Mouse (Mus musculus): ENCODE results near the gene Thsd7a. TPM values are rescaled to one million over a fixed set of nuclear protein-coding genes. Genes with fewer than 3 reads are reported as not detected.

Thsd7a gene
- 0.24 and 0.30 TPM in 2 replicates for polyA plus RNA-seq (2015; fragmentation: Nextera tagmentation; extraction: Ambion mirVana)

- WGBS (ENCODE audit: insufficient replicate concordance): under 1% methylated on average over 56 of the region's 56 CpGs
- Histone ChIP-seq H3K27ac (ENCODE audit: low read length) (no peak within 1 kb of the TSS), H3K4me1 (ENCODE audit: control insufficient read depth, low read depth, low read length) (no peaks in the 10 kb centered on the region; the same call in 1 of the 2 replicates), H3K36me3 (ENCODE audit: control insufficient read depth, insufficient read depth) (no peaks in the 10 kb centered on the region), H3K4me3 (ENCODE audit: low read depth, low read length) (peak within 1 kb of the TSS; percentile 46), H3K9ac (ENCODE audit: low read depth, low read length) (no peak within 1 kb of the TSS), H3K27me3 (ENCODE audit: control insufficient read depth, insufficient read depth, low read depth, low read length) (peaks cover 19% of the 10 kb centered on the region), H3K9me3 (replicated peaks; ENCODE audit: control insufficient read depth, low read length) (no peaks in the 10 kb centered on the region), H3K4me2 (ENCODE audit: low read depth, low read length) (peak within 1 kb of the TSS; percentile 49)
- ATAC-seq (ENCODE audit: low read depth): peak; percentile 30
Observed at GRCm38 (mm10) chr6:12748787-12749530, at the start of gene Thsd7a. Gene Thsd7a, minus strand, starts transcription at chr6:12749410.

GRCm38 (mm10) chr6:12787129-12787528, 37.9 kb upstream of the Thsd7a start:
- Histone ChIP-seq H3K36me3 (ENCODE audit: control insufficient read depth, insufficient read depth) (no peaks in the 10 kb centered on the region), H3K27ac (ENCODE audit: low read length) (no peak overlapping the region), H3K27me3 (ENCODE audit: control insufficient read depth, insufficient read depth, low read depth, low read length) (no peaks in the 10 kb centered on the region), H3K9ac (ENCODE audit: low read depth, low read length) (no peak overlapping the region), H3K4me1 (ENCODE audit: control insufficient read depth, low read depth, low read length) (no peaks in the 10 kb centered on the region), H3K4me2 (ENCODE audit: low read depth, low read length) (no peak overlapping the region), H3K4me3 (ENCODE audit: low read depth, low read length) (no peak overlapping the region), H3K9me3 (replicated peaks; ENCODE audit: control insufficient read depth, low read length) (no peaks in the 10 kb centered on the region)
- no peak for ATAC-seq (ENCODE audit: low read depth)
- WGBS (ENCODE audit: insufficient replicate concordance): 42% methylated on average over 2 of the region's 2 CpGs

GRCm38 (mm10) chr6:12786378-12786982, 37.3 kb upstream of the Thsd7a start:
- no peak for ATAC-seq (ENCODE audit: low read depth)
- Histone ChIP-seq H3K4me1 (ENCODE audit: control insufficient read depth, low read depth, low read length) (no peaks in the 10 kb centered on the region), H3K27ac (ENCODE audit: low read length) (no peak overlapping the region), H3K9ac (ENCODE audit: low read depth, low read length) (no peak overlapping the region), H3K4me3 (ENCODE audit: low read depth, low read length) (no peak overlapping the region), H3K27me3 (ENCODE audit: control insufficient read depth, insufficient read depth, low read depth, low read length) (no peaks in the 10 kb centered on the region), H3K4me2 (ENCODE audit: low read depth, low read length) (no peak overlapping the region), H3K36me3 (ENCODE audit: control insufficient read depth, insufficient read depth) (no peaks in the 10 kb centered on the region), H3K9me3 (replicated peaks; ENCODE audit: control insufficient read depth, low read length) (no peaks in the 10 kb centered on the region)
- WGBS (ENCODE audit: insufficient replicate concordance): 61% methylated on average over 2 of the region's 2 CpGs

- H3K27me3 ChIP-seq (ENCODE audit: control insufficient read depth, insufficient read depth, low read depth, low read length): no peaks in the 10 kb centered on the region
- H3K4me1 ChIP-seq (ENCODE audit: control insufficient read depth, low read depth, low read length): no peaks in the 10 kb centered on the region
- no peak overlapping the region for H3K4me2 ChIP-seq (ENCODE audit: low read depth, low read length)
- H3K36me3 ChIP-seq (ENCODE audit: control insufficient read depth, insufficient read depth): no peaks in the 10 kb centered on the region
- H3K4me3 ChIP-seq (ENCODE audit: low read depth, low read length): no peak overlapping the region
- no peak overlapping the region for H3K27ac ChIP-seq (ENCODE audit: low read length)
- WGBS (ENCODE audit: insufficient replicate concordance): 75% methylated on average over 8 of the region's 8 CpGs
- ATAC-seq (ENCODE audit: low read depth): no peak
- H3K9ac ChIP-seq (ENCODE audit: low read depth, low read length): no peak overlapping the region
- H3K9me3 ChIP-seq (replicated peaks; ENCODE audit: control insufficient read depth, low read length): no peaks in the 10 kb centered on the region
Observed at GRCm38 (mm10) chr6:12784918-12785618, 35.9 kb upstream of the Thsd7a start.

GRCm38 (mm10) chr6:12772799-12773198, 23.6 kb upstream of the Thsd7a start:
- Histone ChIP-seq H3K27me3 (ENCODE audit: control insufficient read depth, insufficient read depth, low read depth, low read length) (no peaks in the 10 kb centered on the region), H3K27ac (ENCODE audit: low read length) (no peak overlapping the region), H3K4me3 (ENCODE audit: low read depth, low read length) (no peak overlapping the region), H3K9ac (ENCODE audit: low read depth, low read length) (no peak overlapping the region), H3K4me1 (ENCODE audit: control insufficient read depth, low read depth, low read length) (no peaks in the 10 kb centered on the region), H3K4me2 (ENCODE audit: low read depth, low read length) (no peak overlapping the region), H3K9me3 (replicated peaks; ENCODE audit: control insufficient read depth, low read length) (no peaks in the 10 kb centered on the region), H3K36me3 (ENCODE audit: control insufficient read depth, insufficient read depth) (no peaks in the 10 kb centered on the region)
- WGBS (ENCODE audit: insufficient replicate concordance): 43% methylated on average over 2 of the region's 2 CpGs
- ATAC-seq (ENCODE audit: low read depth): no peak

GRCm38 (mm10) chr6:12765191-12765590, 16.0 kb upstream of the Thsd7a start:
- Histone ChIP-seq H3K4me1 (ENCODE audit: control insufficient read depth, low read depth, low read length) (no peaks in the 10 kb centered on the region), H3K27me3 (ENCODE audit: control insufficient read depth, insufficient read depth, low read depth, low read length) (no peaks in the 10 kb centered on the region), H3K36me3 (ENCODE audit: control insufficient read depth, insufficient read depth) (no peaks in the 10 kb centered on the region), H3K4me3 (ENCODE audit: low read depth, low read length) (no peak overlapping the region), H3K4me2 (ENCODE audit: low read depth, low read length) (no peak overlapping the region), H3K9ac (ENCODE audit: low read depth, low read length) (no peak overlapping the region), H3K27ac (ENCODE audit: low read length) (no peak overlapping the region), H3K9me3 (replicated peaks; ENCODE audit: control insufficient read depth, low read length) (no peaks in the 10 kb centered on the region)
- ATAC-seq (ENCODE audit: low read depth): no peak
- 62% methylated on average over 6 of the region's 6 CpGs for WGBS (ENCODE audit: insufficient replicate concordance)

GRCm38 (mm10) chr6:12764606-12765005, 15.4 kb upstream of the Thsd7a start:
- Histone ChIP-seq H3K27ac (ENCODE audit: low read length) (no peak overlapping the region), H3K36me3 (ENCODE audit: control insufficient read depth, insufficient read depth) (no peaks in the 10 kb centered on the region), H3K9ac (ENCODE audit: low read depth, low read length) (no peak overlapping the region), H3K27me3 (ENCODE audit: control insufficient read depth, insufficient read depth, low read depth, low read length) (no peaks in the 10 kb centered on the region), H3K9me3 (replicated peaks; ENCODE audit: control insufficient read depth, low read length) (no peaks in the 10 kb centered on the region), H3K4me2 (ENCODE audit: low read depth, low read length) (no peak overlapping the region), H3K4me3 (ENCODE audit: low read depth, low read length) (no peak overlapping the region), H3K4me1 (ENCODE audit: control insufficient read depth, low read depth, low read length) (no peaks in the 10 kb centered on the region)
- WGBS (ENCODE audit: insufficient replicate concordance): 65% methylated on average over 1 of the region's 1 CpGs
- ATAC-seq (ENCODE audit: low read depth): no peak

GRCm38 (mm10) chr6:12763816-12764215, 14.6 kb upstream of the Thsd7a start:
- WGBS (ENCODE audit: insufficient replicate concordance): 78% methylated on average over 3 of the region's 3 CpGs
- Histone ChIP-seq H3K4me2 (ENCODE audit: low read depth, low read length) (no peak overlapping the region), H3K27me3 (ENCODE audit: control insufficient read depth, insufficient read depth, low read depth, low read length) (no peaks in the 10 kb centered on the region), H3K4me1 (ENCODE audit: control insufficient read depth, low read depth, low read length) (no peaks in the 10 kb centered on the region), H3K36me3 (ENCODE audit: control insufficient read depth, insufficient read depth) (no peaks in the 10 kb centered on the region), H3K9me3 (replicated peaks; ENCODE audit: control insufficient read depth, low read length) (no peaks in the 10 kb centered on the region), H3K4me3 (ENCODE audit: low read depth, low read length) (no peak overlapping the region), H3K9ac (ENCODE audit: low read depth, low read length) (no peak overlapping the region), H3K27ac (ENCODE audit: low read length) (no peak overlapping the region)
- no peak for ATAC-seq (ENCODE audit: low read depth)
